Comparison of ENCODE assay signal across 1 mouse cellular context in the genomic region with DNA sequence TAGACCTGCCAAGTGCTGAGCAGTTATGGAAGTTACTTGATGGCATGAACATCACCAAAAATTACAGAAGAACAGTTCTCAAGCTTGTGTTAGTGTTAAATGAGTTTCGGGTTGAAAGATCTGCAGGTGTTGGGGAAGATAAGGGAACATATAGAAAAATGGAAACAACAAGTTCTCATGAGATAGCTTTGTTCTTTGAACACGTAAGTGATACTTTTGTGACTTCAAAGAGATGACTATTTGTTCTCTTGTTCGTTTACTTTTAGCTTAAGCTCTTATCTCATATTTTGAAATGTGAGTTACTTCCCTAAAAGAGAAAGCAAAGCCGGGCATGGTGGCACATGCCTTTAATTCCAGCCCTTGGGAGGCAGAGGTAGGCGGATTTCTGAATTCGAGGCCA.
TF ChIP-seq lines count a peak whose summit lies in the region.

No protein-coding gene starts in this region.

TF ChIP-seq in MEL, 35 proteins besides CTCF, POLR2A, EP300 and RAD21 (continued from another document):
- TF ChIP-seq E2F4 (IDR thresholded peaks at IDR 0.05; ENCODE audit: borderline replicate concordance, low read depth, low read length) (no peak), NRF1 (IDR thresholded peaks at IDR 0.05; ENCODE audit: insufficient read depth, low read depth, low read length, poor library complexity, severe bottlenecking) (no peak), POLR2AphosphoS2 (IDR thresholded peaks at IDR 0.05; ENCODE audit: low read length) (no peak), BHLHE40 (IDR thresholded peaks at IDR 0.05; ENCODE audit: borderline replicate concordance, low read depth, low read length) (peak; percentile 52; the same call in 1 of the 2 replicates), NELFE (IDR thresholded peaks at IDR 0.05; ENCODE audit: low read depth, low read length) (no peak), ETS1 (IDR thresholded peaks at IDR 0.05; ENCODE audit: low read depth, low read length) (peak; percentile 90), GATA1 (IDR thresholded peaks at IDR 0.05; ENCODE audit: low read depth, low read length) (peak; percentile 91), ZNF384 (IDR thresholded peaks at IDR 0.05; ENCODE audit: low read depth, low read length) (no peak), TAL1 (IDR thresholded peaks at IDR 0.05; ENCODE audit: low read length) (peak; percentile 89), MYB (IDR thresholded peaks at IDR 0.05; ENCODE audit: low read depth, low read length) (0 out of 2 replicates have a peak, but pooled peaks have one; percentile 15), GABPA (IDR thresholded peaks at IDR 0.05; ENCODE audit: low read depth, low read length) (no peak), HCFC1 (IDR thresholded peaks at IDR 0.05; ENCODE audit: low read depth, low read length) (no peak), JUND (IDR thresholded peaks at IDR 0.05; ENCODE audit: low read depth, low read length) (no peak), TCF12 (IDR thresholded peaks at IDR 0.05; ENCODE audit: low read depth, low read length) (peak; percentile 92), ZMIZ1 (IDR thresholded peaks at IDR 0.05; ENCODE audit: low read depth, low read length) (no peak), SIN3A (IDR thresholded peaks at IDR 0.05; ENCODE audit: low read length) (peak; percentile 71), MAX (IDR thresholded peaks at IDR 0.05; ENCODE audit: low read length) (peak; percentile 76), ELF1 (IDR thresholded peaks at IDR 0.05; ENCODE audit: low read depth, low read length) (no peak), SMC3 (IDR thresholded peaks at IDR 0.05; ENCODE audit: low read depth, low read length) (no peak), KAT2A (conservative IDR thresholded peaks at IDR 0.05; ENCODE audit: low read depth, low read length) (no peak), MEF2A (IDR thresholded peaks at IDR 0.05; ENCODE audit: extremely low read depth, insufficient replicate concordance, low read depth, low read length, poor library complexity, severe bottlenecking) (no peak), ZKSCAN1 (IDR thresholded peaks at IDR 0.05; ENCODE audit: low read depth, low read length) (no peak), RCOR1 (IDR thresholded peaks at IDR 0.05; ENCODE audit: low read depth, low read length) (peak; percentile 68), ZC3H11A (IDR thresholded peaks at IDR 0.05; ENCODE audit: low read depth, low read length) (no peak), CHD2 (IDR thresholded peaks at IDR 0.05; ENCODE audit: low read length) (no peak), CHD1 (IDR thresholded peaks at IDR 0.05; ENCODE audit: low read depth, low read length) (no peak), MXI1 (IDR thresholded peaks at IDR 0.05; ENCODE audit: low read depth, low read length) (peak; percentile 70)
